Mouse (Mus musculus): ENCODE results near the gene Cetn4.
A peak's percentile ranks its signal among the peaks of the same experiment; 100 is the strongest.

The Cetn4 gene

DNA sequence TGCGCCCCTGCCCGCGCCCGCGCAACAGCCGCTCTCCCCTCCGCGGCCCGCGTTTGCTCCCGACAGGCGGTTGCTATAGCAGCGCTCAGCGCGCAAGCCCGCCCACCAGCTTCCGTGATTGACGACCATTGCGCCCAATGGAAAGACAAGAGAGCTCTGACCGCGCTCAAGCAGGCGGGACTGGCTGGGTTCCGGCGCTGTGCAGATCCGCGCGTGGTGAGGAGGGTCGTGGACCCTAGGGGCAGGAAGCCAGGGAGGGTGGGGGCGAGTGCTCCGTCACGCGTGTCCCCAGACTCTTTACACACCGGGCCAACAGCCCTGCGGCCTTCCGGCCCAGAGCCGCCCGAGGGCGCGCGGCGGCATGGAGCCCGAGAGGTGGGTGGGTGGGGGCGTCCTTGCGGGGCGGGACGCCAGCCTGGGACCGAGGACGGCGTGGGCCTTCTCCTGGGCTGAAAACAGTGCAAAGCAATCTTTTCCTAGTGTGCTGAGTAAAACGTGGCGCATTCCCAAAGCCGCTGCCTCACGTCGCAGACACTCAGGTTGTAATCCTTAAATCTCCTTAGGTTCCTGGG is at the start of gene Cetn4, which contains the start of gene Bbs12:
Gene Cetn4, minus strand, starts transcription at position 339 of the 572 bp plus-strand sequence.
Gene Bbs12, plus strand, starts transcription at position 185 of the 572 bp plus-strand sequence.
- peak; percentile 91 for DNase-seq (ENCODE audit: low read depth)

DNA sequence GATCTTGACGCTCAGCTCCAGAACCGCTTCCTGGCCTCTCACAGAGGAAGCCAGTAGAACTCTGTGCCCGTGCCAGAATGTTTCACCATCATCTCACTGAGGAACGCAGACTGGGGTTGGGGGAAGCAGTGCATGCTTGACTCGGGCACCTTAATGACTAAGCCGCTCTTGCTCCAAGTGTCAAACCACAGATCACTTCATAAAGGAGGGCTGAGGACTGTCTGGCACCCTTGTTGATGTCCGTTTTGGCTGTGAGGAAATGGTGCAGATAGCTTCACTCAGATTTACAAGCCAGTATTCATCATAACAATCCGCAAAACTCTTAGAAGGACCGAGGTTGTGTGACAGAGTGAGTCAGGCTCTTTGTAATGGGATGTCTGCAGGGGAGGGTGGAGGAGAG is 48.2 kb upstream of the Cetn4 start:
- DNase-seq (ENCODE audit: low read depth): peak; percentile 67

DNA sequence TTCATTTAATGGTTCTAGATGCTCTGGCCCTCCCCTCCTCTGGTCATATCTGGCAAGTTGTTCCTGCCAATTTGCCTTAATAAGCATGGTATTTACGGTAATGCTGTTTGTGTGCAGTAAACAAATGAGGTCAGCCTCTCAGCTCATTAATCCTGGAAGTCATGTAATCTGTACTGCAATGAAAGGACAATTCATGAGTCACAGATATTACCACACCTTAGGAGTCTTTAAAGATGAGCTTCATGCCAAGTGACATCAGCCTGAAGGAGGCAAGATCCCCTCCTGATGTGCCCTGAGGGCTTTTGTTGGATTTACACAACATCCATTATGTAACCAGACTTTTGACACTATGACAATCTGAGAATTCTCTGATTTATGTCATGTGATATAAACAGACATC is 42.2 kb upstream of the Cetn4 start:
- DNase-seq (ENCODE audit: low read depth): no peak

DNA sequence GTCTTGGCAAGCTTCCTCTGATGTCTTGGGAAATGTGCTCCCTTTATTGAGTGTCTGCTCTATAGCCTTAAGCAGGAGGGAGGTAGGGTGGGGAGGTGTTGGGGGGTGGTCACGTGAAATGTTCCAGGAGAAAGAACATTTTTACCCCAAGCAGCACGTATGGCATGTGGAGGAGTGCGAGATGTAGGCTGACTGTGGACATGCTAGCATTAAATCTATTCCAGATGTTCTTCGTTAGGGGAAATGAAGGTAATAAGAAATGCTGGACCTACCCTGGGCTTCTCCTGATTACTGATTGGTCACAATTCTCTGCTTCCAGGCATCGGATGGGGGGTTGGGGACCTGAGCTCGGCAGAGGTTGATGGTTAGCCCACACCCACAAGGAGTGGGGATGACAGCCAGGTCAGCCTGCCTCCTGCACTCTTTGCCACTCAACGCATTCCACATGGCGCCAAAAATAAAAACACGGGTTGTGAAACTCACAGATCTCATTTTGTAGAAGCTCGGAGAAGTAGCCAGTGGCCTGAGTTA is 41.5 kb upstream of the Cetn4 start:
- no peak for DNase-seq (ENCODE audit: low read depth)

DNA sequence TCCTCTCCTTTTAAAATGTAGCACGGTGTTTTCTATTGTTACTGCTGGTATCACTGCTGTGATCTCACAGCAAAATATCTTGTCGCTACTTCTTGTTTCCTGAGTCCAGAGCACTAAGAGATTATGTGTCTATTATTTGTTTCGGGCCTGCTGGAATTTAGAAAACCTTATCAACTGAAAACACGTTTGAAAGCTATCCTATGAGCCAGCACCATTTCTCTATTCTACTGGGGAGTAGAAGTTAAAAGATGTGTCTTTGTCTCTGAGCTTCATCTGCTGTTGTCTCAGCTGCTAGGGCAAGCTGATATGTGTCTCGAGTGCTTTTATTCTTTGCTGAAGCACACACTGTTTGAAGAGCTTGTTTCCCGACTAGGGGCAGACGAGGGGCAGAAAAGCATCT is 37.9 kb upstream of the Cetn4 start:
- DNase-seq (ENCODE audit: low read depth): no peak

DNA sequence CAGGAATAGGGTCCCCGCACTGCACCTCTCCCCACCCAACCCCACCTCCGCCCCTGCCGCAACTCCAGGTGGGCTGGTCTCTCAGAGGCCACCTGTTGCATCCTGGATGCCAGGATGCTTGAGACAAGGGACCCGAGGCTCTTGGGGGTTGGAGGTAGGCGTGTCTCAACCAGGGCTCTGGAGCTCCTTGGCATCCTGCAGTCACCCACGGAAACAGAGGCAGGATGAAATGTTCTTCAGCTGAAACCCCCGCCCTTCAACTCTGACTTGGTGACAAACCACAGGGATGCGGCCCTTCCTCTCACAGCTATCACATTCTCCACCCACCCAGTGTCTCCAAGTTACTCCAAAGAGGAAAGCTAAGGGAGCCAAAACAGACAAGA is 36.6 kb upstream of the Cetn4 start:
- no peak for DNase-seq (ENCODE audit: low read depth)

DNA sequence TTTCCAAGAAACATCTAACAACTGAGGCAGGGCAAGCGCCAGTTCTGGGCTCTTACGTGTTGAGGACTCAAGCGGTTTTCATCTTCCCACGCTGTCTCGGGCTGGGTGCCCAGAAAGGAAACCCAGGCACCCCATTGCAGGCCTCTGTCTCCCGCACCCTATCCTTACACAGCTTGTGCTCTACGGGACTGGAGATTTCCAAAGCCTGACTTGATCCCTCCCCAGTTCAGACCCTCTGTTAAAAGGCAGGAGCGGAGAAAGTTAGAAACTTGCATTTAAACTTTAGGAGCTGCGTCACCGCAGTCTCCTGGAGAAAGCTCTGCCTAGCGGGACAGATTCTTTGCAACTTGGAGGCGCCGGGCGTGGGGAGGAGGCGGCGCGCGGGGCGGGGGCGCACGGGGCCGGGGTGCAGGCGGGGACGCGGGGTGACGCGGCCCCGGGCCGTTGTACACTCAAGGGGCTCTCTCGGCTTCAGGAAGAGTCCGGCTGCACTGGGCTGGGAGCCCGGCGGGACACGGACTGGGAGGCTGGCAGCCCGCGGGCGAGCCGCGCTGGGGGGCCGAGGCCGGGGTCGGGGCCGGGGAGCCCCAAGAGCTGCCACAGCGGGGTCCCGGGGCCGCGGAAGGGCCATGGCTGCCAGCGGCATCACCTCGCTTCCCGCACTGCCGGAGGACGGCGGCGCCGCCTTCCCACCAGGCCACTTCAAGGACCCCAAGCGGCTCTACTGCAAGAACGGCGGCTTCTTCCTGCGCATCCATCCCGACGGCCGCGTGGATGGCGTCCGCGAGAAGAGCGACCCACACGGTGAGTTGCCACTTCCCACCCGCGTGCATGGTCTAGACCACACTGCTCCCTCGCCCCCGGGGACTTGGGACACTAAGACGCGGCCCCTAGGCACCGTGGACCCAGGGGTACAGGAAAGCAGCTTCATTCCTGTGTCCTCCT is 36.0 kb upstream of the Cetn4 start, which contains the start of gene Fgf2:
Gene Fgf2, plus strand, starts transcription at position 126 of the 945 bp plus-strand sequence.
- no peak for DNase-seq (ENCODE audit: low read depth)

DNA sequence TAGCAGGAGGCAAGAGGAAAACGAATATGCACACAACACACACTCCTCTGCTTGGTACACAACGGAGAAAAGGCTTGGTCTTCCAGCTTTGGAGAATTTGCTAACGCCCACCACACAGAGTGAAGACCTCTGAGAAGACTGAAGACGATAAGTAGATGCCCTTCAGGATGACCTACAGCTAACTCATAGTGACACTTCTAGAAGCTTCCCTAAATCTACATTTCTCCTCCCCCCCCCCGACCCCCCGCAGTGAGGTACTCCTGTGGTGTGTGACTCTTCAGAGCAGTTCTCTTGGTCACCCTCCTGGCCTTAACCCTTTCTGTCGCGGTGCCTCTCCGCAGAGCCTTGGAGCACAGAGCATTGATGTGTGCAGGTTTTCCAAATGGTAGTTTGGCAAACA is 35.2 kb upstream of the Cetn4 start:
- DNase-seq (ENCODE audit: low read depth): no peak

DNA sequence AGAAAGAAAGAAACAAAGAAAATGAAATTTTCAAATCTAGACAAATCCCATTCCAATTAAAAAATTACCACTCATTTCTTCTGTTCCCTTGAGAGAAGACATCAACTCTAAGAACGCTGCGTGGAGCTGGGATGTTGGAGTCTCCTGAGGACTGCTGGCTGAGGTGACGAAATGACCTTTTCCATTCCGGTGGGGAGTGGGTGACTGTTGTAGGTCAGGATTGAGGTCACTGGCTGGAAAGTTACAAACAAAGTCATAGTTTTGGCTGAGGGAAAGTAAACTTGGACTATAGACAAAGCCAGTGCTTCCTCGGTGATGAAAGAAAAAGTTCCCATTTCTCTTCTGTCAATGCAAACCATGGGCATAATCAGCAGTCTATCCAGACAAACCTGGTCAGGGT is 30.3 kb upstream of the Cetn4 start:
- no peak for DNase-seq (ENCODE audit: low read depth)

DNA sequence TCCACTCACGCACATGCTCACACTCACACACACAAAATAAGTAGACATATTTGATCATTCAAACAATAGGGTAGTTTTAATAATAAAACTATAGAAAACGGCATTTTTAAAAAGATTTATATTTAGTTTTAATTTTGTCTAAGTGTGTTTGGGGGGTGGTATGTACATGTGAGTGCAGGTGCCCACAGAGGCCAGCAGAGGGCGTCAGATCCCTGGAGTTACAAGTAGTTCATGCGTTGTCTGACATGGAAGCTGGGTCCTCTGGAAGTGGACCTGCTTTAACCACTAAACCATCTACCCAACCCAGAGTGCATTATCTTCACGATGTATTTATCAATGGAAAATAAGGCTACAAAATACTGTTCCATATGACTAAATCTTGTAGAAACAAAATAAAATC is 28.6 kb upstream of the Cetn4 start:
- DNase-seq (ENCODE audit: low read depth): peak; percentile 62

DNA sequence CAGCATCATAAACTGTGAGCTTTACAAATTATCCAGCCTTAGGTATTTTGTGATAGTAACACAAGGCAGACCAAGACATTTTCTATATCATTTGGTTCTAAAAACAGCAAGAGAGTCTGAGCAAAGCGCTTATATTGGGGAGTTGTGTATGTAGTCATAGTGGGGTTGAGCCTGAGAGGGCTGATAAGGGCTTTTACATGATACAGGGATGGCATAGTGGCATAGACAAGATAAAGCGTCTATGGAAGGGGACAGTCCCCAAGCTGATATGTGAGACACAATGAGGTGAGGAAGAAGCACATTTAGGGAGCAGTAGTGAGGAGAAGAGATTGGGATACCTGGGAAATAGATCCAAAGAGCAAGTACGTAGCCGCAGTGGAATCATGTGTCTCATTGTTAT is 21.5 kb upstream of the Cetn4 start:
- DNase-seq (ENCODE audit: low read depth): no peak

DNA sequence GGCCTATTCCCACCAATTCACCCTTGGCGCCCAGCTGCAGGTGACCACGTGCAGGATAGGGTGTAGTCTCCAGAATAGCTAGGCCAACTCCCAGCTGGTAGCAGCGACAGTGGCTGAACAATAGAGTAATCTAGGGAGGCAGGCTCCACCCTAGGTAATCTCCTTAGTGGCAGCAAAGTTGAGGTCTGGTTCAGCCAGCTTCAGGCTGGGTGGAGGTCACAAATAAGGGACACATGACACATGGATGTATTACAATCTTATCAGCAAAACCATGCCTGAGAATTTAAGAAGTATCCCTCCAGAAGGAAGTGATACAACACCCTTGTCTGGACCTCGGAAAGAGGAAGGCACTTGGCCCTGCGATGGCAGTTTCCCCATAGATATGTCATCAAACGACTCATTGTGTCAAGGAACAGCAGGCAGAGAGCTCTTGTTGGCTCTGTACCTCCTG is 19.5 kb upstream of the Cetn4 start:
- peak; percentile 90 for DNase-seq (ENCODE audit: low read depth)

DNA sequence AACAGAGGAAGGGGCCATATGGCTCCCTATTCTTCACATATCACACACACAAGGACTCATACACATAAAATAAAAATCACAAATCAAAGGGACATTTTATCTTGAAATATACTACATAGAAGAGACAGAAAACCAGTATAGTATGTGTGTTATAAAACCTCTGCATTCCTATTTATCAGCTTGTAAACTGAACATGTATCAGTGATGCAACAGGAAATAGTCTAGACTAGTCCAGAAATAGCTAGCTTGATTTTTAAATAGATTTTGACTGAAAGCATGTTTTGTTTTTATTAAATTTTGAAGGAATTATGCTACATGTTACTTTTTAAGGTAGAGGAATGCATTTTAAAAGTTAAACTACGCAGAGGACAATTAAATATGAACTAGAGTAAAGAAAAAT is 17.5 kb upstream of the Cetn4 start:
- no peak for DNase-seq (ENCODE audit: low read depth)

DNA sequence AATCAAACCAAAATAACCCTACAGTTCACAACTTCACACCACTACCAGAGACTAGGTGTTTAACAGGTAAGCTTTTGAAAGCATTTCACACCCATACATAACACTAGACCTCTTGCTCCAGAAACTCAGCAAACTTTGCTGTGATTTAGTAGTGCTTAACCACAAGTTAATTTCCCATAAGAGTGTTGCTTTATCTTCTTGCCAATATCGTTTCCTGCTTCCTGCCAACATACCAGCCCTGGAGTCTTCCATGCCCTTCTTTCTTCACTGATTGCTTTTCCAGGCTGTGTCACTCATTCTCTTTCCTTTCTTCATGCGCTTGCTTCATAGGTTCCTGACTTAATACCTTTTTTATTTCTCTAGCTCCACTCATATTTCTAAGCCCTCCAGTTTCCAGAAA is 16.0 kb upstream of the Cetn4 start:
- DNase-seq (ENCODE audit: low read depth): peak; percentile 51

DNA sequence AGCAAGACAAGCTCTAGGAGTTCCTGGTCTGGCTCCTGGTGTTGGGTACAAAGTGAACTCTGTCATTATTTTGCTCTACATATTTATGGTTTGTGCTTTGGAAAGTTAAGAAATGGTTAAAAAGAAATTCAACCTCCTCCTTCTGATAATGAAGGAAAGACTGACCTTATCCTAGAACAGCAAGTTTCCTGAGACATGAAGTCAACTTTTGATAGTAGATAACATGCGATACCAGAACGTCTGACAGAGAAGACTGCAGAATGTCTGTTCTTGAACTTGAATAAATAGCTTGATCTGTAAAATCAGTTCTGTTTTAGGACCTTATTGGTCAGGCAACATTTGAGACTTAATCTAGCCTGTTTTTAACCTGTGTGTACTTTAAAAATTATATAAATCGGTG is 14.1 kb upstream of the Cetn4 start:
- DNase-seq (ENCODE audit: low read depth): no peak

DNA sequence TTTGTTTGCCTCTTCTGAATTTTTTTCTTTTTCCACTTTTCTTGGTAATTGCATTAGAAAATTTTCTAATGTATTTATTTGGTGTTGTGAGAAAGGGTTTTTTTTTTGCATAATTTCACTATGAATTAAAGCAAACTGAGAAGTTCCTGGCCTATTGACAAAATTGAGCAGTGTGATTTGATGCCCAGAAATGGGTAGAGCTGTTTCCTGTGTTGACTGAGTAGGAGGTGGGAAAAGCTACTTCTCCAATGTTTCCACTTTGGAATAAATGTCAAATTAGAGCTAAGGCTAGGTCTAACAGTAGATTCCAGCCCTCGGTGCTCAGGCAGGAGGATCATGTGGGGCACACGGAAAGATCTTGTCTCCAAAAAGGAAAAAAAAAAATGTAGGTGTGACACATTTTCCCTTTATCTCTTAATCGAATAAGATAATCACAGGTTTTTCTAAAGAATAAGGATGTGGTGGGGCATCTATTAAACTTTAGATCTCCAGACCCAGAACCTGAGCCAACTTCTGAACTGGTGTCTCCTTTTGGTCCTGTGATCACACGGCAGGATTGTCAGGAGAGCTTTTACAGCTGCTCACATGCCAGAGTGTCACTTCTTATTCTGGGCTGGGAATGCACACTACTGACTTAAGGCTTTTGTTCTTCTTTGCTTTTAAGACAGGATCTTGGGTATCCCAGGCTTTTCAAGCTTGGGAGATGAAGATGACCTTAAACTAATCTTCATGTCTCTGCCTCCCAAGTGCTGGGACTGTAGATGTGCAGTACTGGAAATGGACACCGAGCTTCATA is 13.0 kb upstream of the Cetn4 start:
- DNase-seq (ENCODE audit: low read depth): no peak

DNA sequence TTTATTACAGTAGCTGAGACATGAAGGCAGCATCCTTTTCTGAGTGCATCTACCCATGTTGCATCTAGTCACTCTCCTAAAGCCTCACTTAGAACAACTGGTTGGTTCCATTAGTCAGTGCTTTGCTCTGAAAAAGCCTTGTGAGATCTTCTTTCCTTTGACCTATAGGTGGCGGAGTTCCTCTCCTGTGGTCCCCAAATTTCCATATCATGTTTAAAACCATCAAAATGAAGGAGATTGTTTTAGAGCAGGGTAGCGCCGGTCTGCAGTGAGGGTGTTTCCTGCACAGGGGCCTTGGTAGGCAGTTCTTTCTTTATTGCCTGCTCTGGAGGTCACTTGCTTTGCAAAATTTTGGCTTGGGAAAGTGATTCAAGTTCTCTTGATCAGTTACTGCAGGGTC is 11.8 kb upstream of the Cetn4 start:
- peak; percentile 46 for DNase-seq (ENCODE audit: low read depth)

DNA sequence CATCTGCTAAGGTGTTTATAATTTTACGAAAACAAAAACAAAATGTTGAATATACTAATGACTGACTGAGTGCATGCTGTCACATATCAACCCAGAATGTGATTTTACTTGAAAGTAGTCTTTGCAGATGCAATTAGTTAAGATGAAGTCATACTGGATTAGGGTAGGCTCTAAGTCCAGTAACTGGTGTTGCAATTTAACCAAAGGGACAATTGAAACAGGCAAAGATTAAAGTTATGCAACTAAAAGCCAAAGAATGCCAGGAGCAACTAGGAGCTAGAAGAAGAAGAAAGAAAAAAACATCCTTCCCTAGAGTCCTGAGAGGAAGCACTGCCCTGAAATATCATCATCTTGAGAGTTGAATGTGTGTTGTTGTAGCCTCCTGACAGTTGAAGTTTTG is 3.7 kb upstream of the Cetn4 start:
- peak; percentile 20 for DNase-seq (ENCODE audit: low read depth)

DNA sequence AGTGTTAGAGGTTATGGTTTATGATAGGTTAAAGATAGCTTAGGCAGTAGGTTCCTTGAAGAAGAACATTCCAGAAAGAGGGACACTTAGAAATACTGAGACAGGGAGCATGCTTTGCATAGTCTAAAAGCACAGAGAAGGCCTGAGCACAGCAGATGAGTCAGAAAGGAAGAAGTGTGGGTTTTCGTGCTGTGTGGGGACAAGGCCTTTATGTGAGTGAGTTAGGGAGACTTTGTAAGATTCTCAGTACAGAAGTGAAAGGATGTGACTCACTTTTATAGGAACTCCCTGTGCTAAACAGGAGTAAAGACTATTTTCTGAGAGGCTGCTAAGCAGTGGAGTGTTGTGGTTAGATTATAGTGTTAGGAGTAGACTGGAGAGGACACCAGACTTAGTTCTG is 863 bp upstream of the Cetn4 start:
- DNase-seq (ENCODE audit: low read depth): peak; percentile 94

DNA sequence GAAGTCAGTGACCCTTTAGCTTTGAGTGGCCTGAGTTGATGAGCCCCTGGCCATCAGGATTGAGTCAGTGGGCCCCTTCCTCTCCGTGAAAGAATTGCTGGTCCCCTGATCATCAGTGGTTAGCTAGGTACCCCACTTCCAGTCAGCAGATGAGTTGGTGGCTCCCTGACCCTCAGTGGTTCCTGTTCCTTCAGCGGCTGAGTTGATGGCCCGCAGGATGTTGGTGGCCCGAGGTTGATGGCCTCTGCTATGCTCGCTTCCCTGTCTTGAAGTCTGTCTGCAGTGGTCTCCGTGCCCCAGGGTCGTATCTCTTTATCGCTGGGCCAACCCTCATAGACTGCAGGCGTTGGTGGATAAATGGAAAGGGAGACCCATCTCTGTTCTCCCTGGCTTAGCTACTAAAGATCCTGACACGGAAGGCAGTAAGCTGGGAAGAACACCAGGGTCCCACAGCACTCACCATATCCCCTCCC is 575 bp downstream of the Cetn4 start:
- DNase-seq (ENCODE audit: low read depth): no peak

DNA sequence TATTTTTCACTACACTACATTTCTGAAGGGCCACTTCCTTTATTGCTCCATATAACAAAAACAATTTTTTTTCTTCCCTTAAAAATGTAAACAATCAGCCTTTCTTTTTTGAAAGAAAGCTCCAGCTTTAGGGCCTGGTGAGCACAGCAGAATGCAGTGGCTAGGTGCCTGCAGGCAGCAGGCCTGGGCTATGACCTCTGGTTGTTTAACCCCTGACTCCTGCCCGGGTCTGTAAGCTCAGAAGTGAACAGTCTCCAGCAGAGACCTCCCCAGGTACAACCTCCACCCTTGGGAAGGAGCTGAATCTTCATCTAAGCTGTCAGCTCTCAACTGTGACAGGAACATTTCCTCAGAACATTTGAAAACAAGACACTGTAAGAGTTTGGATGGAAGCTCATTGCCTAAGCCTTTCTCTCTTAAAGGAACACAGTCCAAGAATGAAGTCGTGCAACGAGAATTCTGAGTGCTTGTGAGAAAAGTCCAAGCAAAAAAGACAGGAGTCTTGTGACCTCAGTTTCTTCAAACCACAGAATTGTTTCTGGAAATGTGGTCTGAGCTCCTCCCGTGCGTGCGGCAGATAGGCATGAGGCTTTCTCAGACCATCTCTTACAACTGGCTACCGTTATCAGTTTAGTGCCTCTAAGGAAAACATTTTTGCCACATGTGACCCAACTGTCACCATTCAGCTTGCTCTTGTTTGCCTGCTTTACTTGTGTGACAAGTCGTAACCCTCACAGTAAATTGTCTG is 8.9 kb downstream of the Cetn4 start:
- peak; percentile 40 for DNase-seq (ENCODE audit: low read depth)
